Mouse (Mus musculus): Measurements from ENCODE around the gene Gm17581.
"Not testable (repeated sequence)": the region's sequence is repeated elsewhere in the genome, so short reads cannot be mapped to it uniquely, and the experiment has no call there.

The Gm17581 gene

GRCm38 (mm10) chr2:155737803-155738202 lies 2.1 kb upstream of the Gm17581 start:
- DNase-seq (ENCODE audit: low read depth, low spot score): peak; percentile 84

GRCm38 (mm10) chr2:155736936-155737335 lies 1.3 kb upstream of the Gm17581 start:
- DNase-seq (ENCODE audit: low read depth, low spot score): no peak

GRCm38 (mm10) chr2:155735080-155735479 lies 586 bp downstream of the Gm17581 start:
- no peak for DNase-seq (ENCODE audit: low read depth, low spot score)

- peak; percentile 95 for DNase-seq (ENCODE audit: low read depth, low spot score)
These were observed 6.5 kb downstream of the Gm17581 start, which contains the start of gene Edem2 for GRCm38 (mm10) chr2:155729158-155729645. TSS of gene Edem2 (minus strand) at chr2:155729475.

- no peak for DNase-seq (ENCODE audit: low read depth, low spot score)
These were observed 6.9 kb downstream of the Gm17581 start for GRCm38 (mm10) chr2:155728742-155729141.

- no peak for DNase-seq (ENCODE audit: low read depth, low spot score)
These were observed 7.8 kb downstream of the Gm17581 start for GRCm38 (mm10) chr2:155727764-155728395.

- DNase-seq (ENCODE audit: low read depth, low spot score): no peak
These were observed 9.4 kb downstream of the Gm17581 start for GRCm38 (mm10) chr2:155726302-155726701.

GRCm38 (mm10) chr2:155724526-155724925 lies 11.1 kb downstream of the Gm17581 start:
- no peak for DNase-seq (ENCODE audit: low read depth, low spot score)

GRCm38 (mm10) chr2:155724036-155724435 lies 11.6 kb downstream of the Gm17581 start:
- no peak for DNase-seq (ENCODE audit: low read depth, low spot score)

GRCm38 (mm10) chr2:155720585-155720984 lies 15.1 kb downstream of the Gm17581 start:
- no peak for DNase-seq (ENCODE audit: low read depth, low spot score)

GRCm38 (mm10) chr2:155717082-155717990 lies 18.3 kb downstream of the Gm17581 start:
- DNase-seq (ENCODE audit: low read depth, low spot score): no peak

GRCm38 (mm10) chr2:155710557-155710956 lies 25.1 kb downstream of the Gm17581 start:
- no peak for DNase-seq (ENCODE audit: low read depth, low spot score)

- DNase-seq (ENCODE audit: low read depth, low spot score): no peak
These were observed 28.4 kb downstream of the Gm17581 start for GRCm38 (mm10) chr2:155707251-155707650.

GRCm38 (mm10) chr2:155703630-155704029 lies 32.0 kb downstream of the Gm17581 start:
- DNase-seq (ENCODE audit: low read depth, low spot score): peak; percentile 20

GRCm38 (mm10) chr2:155701399-155701919 lies 34.2 kb downstream of the Gm17581 start:
- no peak for DNase-seq (ENCODE audit: low read depth, low spot score)

GRCm38 (mm10) chr2:155698443-155698842 lies 37.2 kb downstream of the Gm17581 start:
- not testable (repeated sequence) for DNase-seq (ENCODE audit: low read depth, low spot score)

- DNase-seq (ENCODE audit: low read depth, low spot score): no peak
These were observed 38.8 kb downstream of the Gm17581 start for GRCm38 (mm10) chr2:155696851-155697250.

GRCm38 (mm10) chr2:155696091-155696558 lies 39.5 kb downstream of the Gm17581 start:
- DNase-seq (ENCODE audit: low read depth, low spot score): peak; percentile 90

GRCm38 (mm10) chr2:155695316-155695715 lies 40.4 kb downstream of the Gm17581 start:
- no peak for DNase-seq (ENCODE audit: low read depth, low spot score)

- no peak for DNase-seq (ENCODE audit: low read depth, low spot score)
These were observed 41.1 kb downstream of the Gm17581 start for GRCm38 (mm10) chr2:155694564-155694963.

GRCm38 (mm10) chr2:155693136-155693535 lies 42.5 kb downstream of the Gm17581 start:
- no peak for DNase-seq (ENCODE audit: low read depth, low spot score)
